Mouse (Mus musculus) embryo, embryonic 9.5 days (tissue): Measurements from ENCODE around the gene Tspan32.
A peak's percentile ranks its signal among the peaks of the same experiment; 100 is the strongest.

ENCODE experiments used
- DNase-seq: peaks from one replicate; pipeline ENCODE4 v3.0.0-alpha.2; 2017; ENCODE audit errors: extremely low spot score

Tspan32 gene

DNA sequence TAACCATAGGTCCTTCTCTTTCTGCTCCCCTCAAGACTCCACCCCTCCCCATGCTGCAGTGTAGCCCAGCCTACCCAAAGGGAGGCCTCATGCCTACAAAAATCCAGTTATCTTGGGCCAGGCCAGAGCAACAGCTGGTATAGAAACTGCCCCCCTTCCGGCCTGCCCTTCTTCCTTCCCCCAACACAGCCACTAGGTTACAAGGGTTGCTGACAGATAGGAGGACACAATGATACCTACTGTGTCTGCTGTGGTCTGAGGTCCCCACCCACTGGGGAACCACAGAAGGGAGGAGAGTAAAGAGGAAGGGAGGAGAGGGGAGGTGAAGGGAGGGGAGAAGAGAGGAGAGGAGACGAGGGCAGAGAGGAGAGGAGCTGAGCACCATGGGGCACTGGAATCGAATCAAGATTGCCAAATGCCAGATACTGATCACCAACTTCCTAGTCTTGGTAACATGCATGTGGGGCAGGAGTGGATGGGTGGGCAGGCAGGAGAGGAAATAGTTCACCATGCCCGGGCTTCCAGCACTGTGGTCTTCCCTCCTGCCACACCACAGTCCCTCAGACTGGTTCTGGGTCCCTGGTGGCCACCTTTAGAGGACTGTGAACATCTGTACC, at the start of gene Tspan32:
Tspan32 (plus strand) TSS at position 320 of the 617 bp plus-strand sequence.
- no peak for DNase-seq

DNA sequence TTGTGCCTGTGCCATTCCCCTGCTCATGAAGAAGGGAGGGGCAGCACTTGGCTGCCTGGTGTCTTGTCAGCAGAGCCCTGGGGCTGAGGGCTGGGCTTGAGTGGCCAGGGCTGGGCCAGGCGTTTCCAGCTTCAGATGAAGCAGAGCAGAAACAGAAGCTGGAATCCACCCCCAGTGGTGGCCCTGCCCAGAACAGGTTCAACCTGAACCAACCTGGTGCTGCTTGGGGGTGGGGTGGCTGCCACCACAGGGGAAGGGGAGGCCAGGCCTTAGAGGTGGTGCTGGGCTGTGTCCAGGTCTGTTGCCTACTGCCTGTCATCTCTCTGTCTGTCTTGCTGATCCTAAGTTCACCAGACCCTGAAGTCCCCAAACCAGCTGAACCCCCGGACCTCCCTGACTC, 48.8 kb upstream of the Tspan32 start:
- no peak for DNase-seq

DNA sequence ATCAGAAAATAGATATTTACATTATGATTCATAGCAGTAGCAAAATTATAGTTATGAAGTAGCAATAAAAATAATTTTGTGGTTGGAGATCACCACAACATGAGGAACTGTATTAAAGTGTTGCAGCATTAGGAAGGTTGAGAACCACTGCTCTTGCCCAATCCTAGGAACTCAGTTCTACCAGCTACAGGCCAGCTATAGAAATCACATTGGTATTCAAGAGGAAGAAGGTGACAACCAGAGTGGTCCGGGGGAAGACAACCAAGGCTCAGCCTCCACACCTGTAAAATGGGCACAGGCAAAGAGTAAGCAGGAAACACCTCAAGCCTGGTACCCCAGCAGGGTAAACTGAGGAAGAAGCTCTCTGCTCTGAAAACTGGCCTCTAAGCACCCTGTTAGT, 46.0 kb upstream of the Tspan32 start:
- no peak for DNase-seq

DNA sequence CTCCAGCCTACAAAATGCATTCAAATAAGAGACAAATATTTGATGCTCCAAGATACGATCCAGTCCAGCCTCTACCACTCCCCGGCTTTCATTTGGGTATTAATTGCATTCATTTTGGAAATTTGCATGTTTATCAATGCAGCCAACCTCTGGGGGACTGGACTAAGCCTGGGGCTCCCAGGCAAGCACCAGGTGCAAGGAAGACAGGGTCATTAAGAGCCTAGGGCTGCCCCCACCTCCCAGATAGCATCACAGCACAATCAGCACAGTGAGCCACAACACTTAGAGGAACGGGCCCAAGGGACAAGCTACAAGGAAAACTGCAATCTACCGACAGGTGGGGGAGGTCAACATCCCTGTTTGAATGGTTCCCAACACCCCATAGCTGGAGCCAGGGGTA, 45.1 kb upstream of the Tspan32 start:
- no peak for DNase-seq

DNA sequence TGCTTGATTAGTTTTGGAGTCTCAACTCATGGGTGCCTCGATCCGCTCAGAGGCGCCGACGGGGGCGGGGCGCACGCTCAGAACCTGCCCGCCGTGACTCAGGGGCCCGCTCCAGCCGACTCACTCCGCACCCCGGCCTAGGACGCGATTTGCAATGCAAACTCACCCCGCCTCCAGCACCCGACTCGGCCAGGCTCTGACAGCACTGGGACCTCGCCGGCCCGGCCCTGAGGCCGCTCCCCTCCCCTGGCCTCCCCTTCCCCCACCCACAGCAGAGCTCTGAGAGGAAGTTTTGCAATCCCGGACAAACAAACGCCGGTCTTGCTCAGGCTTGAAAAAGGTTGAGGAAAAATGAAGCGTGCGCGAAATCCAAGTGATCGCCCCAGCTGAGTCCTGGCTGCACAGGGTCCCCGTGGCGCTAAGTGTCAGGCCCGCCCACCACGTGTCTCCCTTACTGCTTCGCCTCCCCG, 37.4 kb upstream of the Tspan32 start:
- DNase-seq, result no peak

DNA sequence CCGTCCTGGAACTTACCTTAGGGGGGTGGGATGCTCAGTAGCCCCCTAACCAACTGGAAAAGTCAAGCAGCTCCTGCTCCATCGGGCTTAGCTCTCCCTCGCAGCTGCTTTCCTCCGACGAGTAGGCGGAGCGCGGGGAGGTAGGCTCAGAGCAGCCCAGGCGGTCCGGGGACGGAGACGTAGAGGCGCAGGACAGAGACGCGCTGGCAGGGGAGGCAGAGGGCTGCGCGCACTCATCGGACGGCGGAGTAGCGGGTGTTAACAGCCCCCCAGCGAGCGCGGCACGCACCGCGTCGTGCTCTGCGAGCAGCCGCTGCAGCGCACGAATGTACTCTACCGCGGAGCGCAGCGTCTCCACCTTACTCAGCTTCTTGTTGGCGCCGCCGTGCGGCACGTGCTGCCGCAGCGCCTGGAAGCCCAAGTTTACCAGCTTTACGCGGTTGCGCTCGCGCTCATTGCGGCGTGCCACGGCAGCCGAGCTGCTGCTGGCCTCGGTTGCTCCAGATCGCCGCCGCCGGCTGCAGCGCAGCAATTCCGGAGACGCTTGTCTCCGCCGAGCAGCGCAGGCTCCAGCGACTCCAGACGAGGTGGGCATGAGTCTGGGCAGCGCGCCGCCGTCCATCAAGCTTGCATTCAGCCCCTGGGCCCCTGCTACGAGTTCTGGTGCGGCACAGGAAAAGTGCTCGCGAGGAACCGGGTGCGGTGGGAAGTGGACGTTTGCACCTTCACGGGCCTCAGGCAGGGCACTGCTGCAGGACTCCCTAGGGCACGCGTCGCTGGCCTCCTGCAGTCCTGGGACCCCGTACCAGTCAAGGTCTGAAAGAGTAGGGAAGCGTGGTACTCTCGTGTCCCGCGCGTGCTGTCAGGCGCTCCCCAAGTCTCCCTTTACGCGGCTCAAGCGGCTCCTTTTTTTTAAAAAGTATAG, 36.7 kb upstream of the Tspan32 start:
- DNase-seq, result peak; percentile 74

DNA sequence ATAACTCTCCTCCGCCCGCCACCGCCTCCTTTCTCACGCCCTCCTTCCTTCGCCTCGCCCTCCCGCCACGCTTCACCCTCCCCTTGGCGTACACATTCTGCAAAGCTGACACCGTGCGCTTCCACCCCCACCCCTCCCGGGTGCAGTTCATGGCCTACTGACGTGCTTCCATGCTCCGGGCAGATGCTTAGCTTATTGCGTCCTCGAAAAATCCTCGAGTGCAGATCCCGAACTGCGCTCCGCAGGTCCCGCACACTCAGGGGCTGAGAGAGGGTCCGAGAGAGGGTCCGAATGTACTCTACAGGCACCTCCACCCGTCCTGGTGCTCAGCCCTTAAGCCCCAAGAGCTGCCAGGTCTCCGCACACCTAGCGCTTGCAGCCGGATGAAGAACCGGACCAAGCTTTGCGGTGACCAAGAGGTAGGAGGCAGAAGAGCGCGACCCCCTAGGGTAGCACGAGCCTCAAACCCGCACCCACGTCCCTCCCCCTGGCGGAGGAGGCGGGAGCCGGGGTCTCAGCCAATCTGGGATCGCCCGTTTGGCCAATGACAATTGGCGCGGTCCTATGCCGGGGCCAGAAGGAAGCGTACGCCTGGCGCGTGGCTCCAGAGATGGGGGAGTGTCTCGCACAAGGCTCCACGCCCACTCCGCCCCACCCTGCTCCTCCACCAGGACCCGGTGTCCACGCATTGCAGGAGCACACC, 35.9 kb upstream of the Tspan32 start, which contains the start of gene Ascl2:
Ascl2 (minus strand) TSS at position 456 of the 703 bp plus-strand sequence.
- peak; percentile 40 for DNase-seq

DNA sequence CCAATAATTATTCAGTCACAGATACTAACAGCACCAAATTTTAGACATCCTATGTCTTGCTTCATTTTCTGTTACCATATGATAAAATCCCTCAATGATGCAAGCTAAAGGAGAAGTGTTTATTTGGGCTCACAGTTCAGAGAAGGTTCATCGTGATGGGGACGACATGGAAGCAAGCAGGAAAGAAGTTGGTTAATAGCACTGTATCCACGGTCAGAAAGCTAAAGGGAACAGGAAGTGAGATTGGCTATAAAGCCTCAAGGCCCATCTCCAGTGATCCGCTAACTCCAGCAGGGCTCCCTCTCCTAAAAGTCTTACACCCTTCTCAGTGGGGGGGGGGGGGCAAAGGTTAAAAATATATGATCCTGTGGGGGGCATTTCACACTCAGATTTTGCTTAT, 22.9 kb upstream of the Tspan32 start:
- DNase-seq, result no peak

DNA sequence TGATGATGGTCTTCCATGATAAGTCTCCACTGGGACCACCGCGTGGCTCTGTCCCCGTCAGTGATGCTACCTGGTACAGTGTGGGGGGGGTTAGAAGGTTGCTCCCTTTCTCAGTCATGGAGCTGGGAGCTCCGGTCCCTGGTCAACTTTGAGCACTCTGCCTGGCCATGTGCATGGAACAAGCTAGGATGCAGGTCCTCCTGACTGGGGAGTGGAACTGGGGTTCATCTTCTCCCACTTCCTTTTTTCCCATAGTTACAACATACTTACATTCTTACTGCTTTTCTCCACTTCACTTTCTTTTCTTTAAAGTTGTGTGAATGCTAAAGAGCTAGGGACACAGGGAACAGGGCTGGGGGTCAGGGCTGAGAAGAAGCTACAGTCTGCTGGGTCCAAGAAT, 19.7 kb upstream of the Tspan32 start:
- no peak for DNase-seq

DNA sequence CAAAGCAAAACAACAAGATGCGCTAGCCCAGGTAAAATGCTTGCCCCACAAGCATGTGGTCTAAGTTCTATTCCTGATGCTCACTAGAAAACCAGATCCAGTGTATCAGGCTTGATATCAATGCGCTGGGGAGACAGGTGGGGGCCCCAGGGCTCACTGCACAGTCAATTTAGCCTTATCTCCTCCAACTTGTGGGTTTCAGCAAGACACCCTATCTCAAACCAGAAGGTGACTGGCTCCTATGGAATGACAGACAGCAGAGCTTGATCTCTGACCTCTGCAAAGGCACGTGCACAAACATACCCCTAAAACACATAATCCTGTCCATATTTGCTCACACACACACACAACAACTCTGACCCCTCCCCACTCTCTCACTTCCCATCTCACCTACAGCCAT, 17.1 kb upstream of the Tspan32 start:
- DNase-seq, result no peak

DNA sequence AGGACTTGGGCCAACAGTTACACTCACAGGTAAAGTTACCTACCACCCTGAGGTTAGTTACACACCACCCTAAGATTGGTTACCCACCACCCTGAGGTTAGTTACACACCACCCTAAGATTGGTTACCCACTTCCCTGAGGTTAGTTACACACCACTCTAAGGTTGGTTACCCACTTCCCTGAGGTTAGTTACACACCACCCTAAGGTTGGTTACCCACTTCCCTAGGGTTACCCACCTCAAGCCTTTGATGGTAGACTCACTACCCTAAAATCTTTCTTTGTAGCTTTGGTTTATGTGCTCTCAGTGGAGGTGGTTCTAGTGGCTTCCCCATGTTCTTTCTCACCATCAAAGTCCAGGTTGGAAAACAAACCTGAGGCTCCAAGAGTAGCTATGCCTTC, 9.8 kb upstream of the Tspan32 start:
- DNase-seq, result no peak

DNA sequence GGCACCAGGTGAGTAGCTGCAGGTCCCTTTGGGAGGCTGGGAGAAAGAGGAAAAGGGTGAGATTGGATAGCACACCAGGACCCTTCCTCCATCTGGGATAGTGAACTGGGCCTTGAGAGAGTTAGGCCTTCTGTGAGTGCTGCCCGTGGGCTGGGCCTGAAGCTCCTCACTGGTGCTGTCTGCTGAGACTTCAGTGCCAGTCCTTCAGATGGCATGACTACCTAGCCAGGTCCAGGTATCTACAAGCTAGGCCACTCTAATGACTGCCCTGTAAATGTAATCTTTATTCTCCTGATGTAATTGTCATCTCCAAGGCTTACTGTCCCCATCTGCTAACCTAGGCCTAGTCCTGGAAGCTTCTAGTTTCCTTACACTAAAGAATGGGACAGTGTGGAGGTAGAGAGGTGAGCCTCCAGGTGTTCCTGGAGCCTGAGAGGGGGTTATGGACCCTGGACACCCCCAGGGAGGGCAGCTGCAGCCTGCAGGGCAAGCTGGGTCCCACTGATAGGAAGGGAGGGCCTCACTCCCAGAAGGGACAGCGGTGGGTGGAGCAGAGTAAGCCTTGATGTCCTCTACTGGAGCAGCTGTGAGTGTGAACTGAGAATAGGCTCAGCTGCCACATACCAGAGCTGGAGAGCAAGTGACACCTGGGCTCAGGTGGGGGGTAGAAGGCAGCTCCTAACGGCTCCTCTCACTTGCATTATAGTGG, 9.1 kb upstream of the Tspan32 start:
- DNase-seq, result no peak

DNA sequence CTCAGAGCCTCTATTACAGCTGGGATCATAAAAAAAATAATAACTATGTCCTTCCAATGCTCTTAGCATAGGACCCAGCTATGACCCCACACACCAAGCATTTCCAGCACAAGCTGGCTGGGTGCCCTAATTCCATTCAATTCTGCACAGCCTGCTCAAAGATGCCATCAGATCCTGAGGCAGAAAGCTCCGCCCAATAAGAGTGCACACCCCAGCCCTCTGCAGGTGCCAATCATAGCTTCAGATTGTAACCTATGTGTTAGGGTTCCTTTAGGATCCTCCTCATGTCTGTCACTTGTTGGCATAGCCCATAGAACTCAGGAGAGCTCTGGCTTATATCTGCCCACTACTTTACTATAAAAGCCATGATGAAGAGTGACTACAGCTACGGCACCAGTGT, 7.8 kb upstream of the Tspan32 start:
- no peak for DNase-seq

DNA sequence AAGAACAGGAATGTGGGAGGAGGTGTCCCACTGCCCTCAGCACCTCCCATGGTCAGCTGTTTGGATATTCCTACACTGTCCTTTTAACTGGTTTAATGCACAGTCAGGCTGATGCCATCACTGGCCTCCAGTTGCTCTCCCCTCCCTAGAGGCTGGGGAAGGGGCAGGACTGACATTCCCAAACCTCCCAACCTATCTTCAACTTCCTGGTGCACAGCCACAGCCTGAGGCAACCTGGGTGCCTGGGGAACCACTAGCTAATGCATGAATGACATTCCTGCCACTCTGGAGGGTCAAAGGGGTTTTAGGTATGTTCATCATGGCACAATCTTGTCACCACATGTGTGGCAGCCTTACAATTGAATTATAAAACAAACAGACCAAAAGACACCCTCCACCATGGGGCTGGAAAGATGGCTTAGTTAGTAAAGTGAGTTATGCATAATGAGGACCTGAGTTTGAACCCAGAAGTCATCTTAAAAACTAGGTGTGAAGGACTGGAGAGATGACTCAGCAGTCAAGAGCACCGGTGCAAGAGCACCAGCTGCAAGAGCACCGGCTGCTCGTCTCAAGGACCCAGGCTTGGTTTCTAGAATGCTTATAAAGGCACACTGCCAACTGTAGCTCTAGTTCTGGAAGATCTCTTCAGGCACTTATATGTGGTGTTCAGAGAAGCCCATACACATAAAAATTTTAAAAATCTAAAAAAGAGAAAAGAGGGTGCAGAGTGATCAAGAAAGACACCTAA, 7.3 kb upstream of the Tspan32 start:
- no peak for DNase-seq

DNA sequence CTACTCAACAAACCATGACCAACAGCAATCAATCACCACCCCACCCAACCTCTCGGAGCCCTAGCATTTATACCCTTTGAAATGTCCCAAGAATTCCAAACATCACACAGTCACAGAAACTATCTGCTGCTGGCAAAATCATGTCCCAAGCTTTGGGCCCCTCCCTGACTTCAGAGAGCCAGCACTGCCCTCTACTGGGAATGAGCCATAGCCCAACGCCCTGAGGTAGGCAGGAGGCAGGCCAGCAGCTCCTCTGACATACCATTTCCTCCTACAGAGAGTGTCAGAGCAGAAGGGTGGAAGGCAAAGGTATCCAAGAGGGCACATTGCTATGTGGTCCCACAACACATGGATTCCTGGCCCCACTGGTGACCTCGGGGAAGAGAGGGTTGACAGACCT, 2.2 kb upstream of the Tspan32 start:
- no peak for DNase-seq

DNA sequence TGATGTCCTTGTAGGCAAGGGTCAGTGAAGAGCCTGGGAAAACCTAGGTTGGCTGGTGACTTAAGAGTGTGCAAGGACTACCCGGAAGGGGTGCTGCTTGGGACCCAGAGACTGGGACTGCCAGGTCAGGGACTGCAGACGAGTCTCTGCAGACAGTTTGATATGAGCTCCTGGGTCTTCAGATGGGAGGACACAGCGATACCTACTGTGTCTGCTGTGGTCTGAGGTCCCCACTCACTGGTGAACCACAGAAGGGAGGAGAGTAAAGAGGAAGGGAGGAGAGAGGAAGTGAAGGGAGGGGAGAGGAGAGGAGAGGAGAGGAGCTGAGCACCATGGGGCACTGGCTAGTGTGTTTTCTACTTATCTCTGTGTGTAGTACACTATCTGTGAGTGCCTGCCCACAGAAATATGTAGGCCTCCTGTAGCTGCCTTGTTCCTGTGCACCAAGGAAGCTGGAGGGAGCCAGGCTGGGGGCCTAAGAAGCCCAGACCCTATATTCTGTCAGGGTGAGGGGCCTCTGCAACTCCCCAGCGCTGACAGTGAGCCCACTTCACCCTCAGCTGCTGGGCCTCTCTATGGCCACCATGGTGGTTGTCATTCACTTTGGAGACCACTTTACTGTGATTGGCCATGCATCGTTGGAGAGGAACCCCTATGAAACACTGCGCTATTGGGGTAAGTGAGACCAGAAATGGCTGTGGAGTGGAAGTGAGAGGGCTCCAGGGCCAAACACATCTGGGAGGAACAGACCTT, 674 bp downstream of the Tspan32 start:
- DNase-seq, result no peak

DNA sequence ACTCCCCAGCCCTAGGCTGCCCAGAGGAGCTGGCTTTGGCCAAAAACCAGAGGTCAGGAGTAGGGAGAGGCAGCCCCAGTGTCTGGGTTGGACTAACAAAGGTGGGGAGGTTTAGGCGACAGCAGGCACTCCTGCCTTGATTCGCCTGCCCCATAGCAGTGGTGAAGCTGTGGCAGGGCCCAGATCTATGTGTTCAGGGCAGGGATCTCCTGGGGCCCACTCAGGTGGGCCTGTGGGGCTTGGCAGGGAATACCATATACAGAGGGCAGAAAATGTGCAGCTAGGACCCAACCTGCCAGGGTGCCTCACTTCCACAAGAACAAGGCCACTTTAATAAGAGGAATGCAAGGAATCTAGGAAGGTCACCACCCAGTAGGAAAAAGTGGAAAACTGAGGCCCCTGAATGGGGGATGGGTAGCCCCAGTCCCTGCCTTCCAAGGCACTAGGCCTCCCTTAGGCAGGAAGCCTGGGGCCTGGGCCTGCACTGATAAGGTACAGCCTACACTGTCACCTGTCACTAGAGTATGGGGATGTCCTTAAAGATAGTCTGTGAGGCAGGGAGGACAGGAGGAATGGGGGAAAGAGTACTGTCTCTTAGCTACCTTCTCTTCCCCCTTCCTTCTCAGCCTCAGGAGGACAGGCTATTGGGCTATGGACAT, 1.4 kb downstream of the Tspan32 start:
- DNase-seq, result no peak

DNA sequence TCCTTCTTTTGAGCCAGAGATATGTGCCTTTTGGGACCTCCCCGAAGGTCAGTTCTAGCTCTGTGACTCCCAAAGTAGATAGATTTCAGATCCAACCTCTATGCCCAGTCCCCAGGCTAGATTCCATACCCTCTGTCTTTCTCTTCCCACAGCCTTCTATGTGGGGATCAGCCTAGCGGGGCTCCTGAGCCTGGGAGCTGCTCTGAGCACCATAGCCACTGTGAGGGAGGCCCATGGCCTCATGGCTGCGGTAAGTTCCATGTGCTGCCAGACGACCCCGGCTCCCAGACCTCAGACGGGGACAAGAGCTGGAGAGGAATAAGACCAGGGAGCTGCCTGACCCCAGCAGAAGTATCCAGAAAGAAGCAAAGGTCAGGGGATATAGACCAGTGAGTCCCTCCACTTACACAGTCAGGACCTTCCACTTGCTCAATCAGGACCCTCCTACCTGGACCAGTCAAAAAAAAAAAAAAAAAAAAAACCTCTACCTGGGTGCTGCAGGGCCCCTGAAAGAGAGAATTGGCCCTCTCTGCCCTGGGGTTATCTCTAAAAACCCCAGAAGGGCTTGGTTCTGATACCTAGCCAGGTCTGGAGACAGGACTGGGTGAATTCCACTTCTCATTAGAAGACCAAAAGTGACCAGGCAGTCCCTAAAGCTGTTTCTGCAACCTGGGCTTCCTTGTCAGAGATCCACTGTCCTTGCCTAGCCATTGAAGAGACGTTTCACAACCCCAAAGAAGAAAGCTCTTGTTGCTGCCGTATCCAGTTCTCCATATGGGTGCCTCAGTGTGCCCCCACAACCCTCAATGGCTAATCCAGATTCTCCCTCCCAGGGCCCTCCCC, 2.1 kb downstream of the Tspan32 start:
- no peak for DNase-seq
